Mouse (Mus musculus) liver, embryonic 13.5 days (tissue): Measurements from ENCODE around the gene Gcnt7. TPM values are rescaled to one million over a fixed set of nuclear protein-coding genes. Genes with fewer than 3 reads are reported as not detected.

Source experiments
- ATAC-seq: fragments of 200-750 bp; cut with Nextera tagmentation; 2 replicates; pipeline ENCODE4 v1.8.0; 2017; ENCODE audit warnings: low read depth, mild to moderate bottlenecking, moderate number of reproducible peaks, moderate library complexity
- DNase-seq: peaks from one replicate; pipeline ENCODE4 v3.0.0; 2022
- H3K27ac ChIP-seq: fragments of 300-500 bp; sonication (generic); 2 replicates; pipeline ENCODE4 v1.5.1; 2015; ENCODE audit warnings: moderate library complexity, mild to moderate bottlenecking, inconsistent platforms
- H3K27me3 ChIP-seq: fragments of 300-500 bp; sonication (generic); 2 replicates; pipeline ENCODE4 v1.6.1; 2015; ENCODE audit warnings: mild to moderate bottlenecking, inconsistent platforms
- H3K36me3 ChIP-seq: fragments of 300-500 bp; sonication (generic); 2 replicates; pipeline ENCODE4 v1.6.1; 2015; ENCODE audit warnings: mild to moderate bottlenecking, inconsistent platforms
- H3K4me1 ChIP-seq: fragments of 300-500 bp; sonication (generic); replicated peaks from 2 replicates; pipeline ENCODE4 v1.6.1; 2015; ENCODE audit warnings: inconsistent platforms
- H3K4me2 ChIP-seq: fragments of 300-500 bp; sonication (generic); 2 replicates; pipeline ENCODE4 v1.6.1; 2015; ENCODE audit warnings: inconsistent platforms, mild to moderate bottlenecking, moderate library complexity
- H3K4me3 ChIP-seq: fragments of 300-500 bp; sonication (generic); replicated peaks from 2 replicates; pipeline ENCODE4 v1.5.1; 2015; ENCODE audit warnings: mild to moderate bottlenecking, inconsistent platforms
- H3K9ac ChIP-seq: fragments of 300-500 bp; sonication (generic); 2 replicates; pipeline ENCODE4 v1.6.1; 2015; ENCODE audit warnings: mild to moderate bottlenecking, inconsistent platforms
- H3K9me3 ChIP-seq: fragments of 300-500 bp; sonication (generic); replicated peaks from 2 replicates; pipeline ENCODE4 v1.6.1; 2016; ENCODE audit warnings: inconsistent platforms
- WGBS: fragments of 180-500 bp; shearing (Covaris S2); methylation state at CpG from one replicate; pipeline ENCODE4 v1.1.7; 2015; ENCODE audit not compliant: insufficient replicate concordance; 5-methylcytosine and 5-hydroxymethylcytosine counted together
- polyA plus RNA-seq: library from polyadenylated mRNA; unstranded; fragments of >200 nt; fragmentation: Nextera tagmentation; extraction: Ambion mirVana; gene quantifications from 2 replicates; pipeline ENCODE4 v1.2.1, GENCODE M21; 2015

Gene Gcnt7
- polyA plus RNA-seq = 0.54 TPM in 2 replicates

DNA sequence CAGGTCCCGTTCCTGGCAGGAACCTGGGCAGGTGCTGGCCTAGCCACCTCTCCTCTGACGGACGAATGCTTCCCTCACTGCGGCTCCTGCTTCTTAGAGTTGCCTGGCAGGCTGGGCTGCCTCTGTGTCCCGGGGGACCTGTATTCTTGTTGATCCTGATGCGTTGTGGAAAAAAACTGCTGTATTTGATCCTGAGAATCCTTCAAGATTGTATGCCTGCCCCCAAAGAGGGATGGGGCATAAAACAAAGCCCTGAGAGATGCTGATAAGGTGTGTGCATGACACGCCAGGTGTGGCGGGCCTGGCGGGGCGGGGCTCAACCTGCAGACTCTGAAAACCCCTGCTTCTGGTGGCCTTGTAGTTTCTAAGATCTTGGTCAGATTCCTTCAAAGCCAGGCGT, at the start of gene Gcnt7:
Gcnt7 (minus strand) TSS at position 101 of the 400 bp plus-strand sequence.
- H3K27ac ChIP-seq = no peak within 1 kb of the TSS
- no peak for ATAC-seq
- H3K4me3 ChIP-seq = no peak within 1 kb of the TSS
- no peak within 1 kb of the TSS for H3K4me2 ChIP-seq
- H3K36me3 ChIP-seq = peaks cover 55% of the 10 kb centered on the region
- H3K9me3 ChIP-seq = no peaks in the 10 kb centered on the region
- H3K27me3 ChIP-seq = no peaks in the 10 kb centered on the region
- no peaks in the 10 kb centered on the region for H3K4me1 ChIP-seq
- no peak for DNase-seq
- 85% methylated on average over 11 of the region's 11 CpGs for WGBS
- H3K9ac ChIP-seq = no peak within 1 kb of the TSS

DNA sequence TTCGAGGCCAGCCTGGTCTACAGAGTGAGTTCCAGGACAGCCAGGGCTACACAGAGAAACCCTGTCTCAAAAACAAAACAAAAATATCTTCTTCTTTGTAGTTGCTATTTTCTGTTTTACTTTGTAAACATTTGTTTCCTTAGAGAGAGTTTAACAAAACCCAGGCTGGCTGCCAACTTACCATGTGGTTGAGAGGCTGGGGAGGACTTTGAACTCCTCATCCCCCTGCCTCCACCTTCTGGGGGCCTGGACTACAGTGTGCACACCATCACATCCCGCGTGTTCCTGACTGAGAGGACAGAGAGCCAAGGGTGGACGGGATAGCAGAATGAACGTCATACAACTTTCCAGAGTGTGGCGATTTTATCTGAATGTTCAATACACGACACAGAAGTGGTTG, 47.7 kb upstream of the Gcnt7 start:
- WGBS = 55% methylated on average over 7 of the region's 7 CpGs
- no peak overlapping the region for H3K9ac ChIP-seq

DNA sequence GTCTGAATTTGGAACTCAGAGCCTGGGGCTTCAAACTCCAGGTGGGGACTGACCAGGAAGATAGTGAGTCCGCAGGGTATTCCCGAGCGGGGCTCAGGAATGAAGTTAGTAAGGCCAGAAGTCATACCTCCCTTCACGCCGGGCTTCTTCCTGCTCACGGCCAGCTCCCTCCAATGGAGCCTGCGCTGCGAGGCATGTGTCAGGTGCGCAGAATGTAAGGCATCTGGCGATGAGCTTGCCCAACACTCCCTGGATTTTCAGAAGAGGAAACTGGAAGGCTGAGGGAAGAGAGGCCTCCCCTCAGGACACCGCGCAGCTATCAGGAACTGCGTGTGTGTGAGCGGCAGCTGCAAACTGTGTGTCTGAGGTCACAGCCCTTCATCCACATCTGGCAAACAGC, 43.8 kb upstream of the Gcnt7 start:
- no peaks in the 10 kb centered on the region for H3K27me3 ChIP-seq
- H3K4me3 ChIP-seq = no peak overlapping the region
- H3K4me1 ChIP-seq = peaks cover 8% of the 10 kb centered on the region
- no peak overlapping the region for H3K27ac ChIP-seq
- WGBS = 70% methylated on average over 14 of the region's 14 CpGs
- no peak overlapping the region for H3K4me2 ChIP-seq
- H3K36me3 ChIP-seq = no peaks in the 10 kb centered on the region
- ATAC-seq (no peak), DNase-seq (no peak)
- H3K9ac ChIP-seq = no peak overlapping the region
- H3K9me3 ChIP-seq = no peaks in the 10 kb centered on the region

More for the DNA sequence above, 47.7 kb upstream of the Gcnt7 start:
- Histone ChIP-seq H3K27me3 (no peaks in the 10 kb centered on the region), H3K9me3 (no peaks in the 10 kb centered on the region), H3K4me2 (no peak overlapping the region), H3K4me3 (no peak overlapping the region), H3K4me1 (peaks cover 5% of the 10 kb centered on the region; the same call in 1 of the 2 replicates), H3K27ac (no peak overlapping the region), H3K36me3 (no peaks in the 10 kb centered on the region)
- ATAC-seq = no peak
- no peak for DNase-seq

DNA sequence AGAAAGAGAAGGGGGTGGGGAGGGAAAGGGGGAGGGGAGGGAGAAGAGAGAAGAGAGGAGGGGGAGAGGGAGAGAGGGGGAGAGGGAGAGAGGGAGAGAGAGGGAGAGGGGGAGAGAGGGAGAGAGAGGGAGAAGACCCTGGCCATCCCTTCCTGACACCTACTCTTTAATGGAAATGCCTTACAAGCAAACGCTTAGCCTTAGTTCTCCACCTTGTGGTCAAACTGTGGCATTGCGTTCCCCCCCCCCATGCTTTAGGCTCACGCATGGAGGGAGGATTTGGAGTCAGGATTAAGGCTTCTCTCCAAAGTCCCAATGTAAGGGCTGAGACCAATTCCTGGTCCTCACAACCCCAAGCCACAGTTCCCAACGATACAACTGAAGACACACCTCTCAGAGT, 42.9 kb upstream of the Gcnt7 start:
- Histone ChIP-seq H3K9me3 (no peaks in the 10 kb centered on the region), H3K36me3 (no peaks in the 10 kb centered on the region), H3K27me3 (no peaks in the 10 kb centered on the region), H3K9ac (no peak overlapping the region), H3K4me1 (peaks cover 8% of the 10 kb centered on the region), H3K4me2 (no peak overlapping the region), H3K27ac (no peak overlapping the region), H3K4me3 (no peak overlapping the region)
- WGBS = 1% methylated on average over 4 of the region's 4 CpGs
- no peak for ATAC-seq
- no peak for DNase-seq

DNA sequence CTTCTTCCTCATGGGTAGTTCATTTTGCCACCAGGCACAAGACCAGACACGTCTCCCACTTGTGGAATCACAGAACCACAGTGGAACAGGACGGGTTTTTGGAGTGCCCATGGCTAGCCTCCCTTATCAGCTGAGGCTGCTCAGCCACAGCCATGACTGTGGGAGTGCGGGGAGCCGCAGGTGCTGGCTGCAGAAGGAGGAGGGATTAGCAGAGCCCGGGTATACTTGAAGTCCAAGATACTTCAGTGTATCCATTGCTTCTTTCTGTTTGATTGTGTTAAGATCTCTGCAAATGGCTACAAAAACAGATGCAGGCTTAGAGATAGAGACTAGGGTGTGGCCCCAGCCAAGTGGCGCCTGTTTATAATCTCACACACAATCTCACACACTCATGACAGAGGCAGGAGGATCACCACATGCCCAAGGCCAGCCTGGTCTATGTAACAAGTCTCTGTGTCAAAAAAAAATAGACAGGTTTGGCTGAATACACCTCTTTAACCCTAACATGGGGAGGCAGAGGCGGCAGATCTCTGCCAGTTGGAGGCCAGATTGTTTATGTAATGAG, 42.4 kb upstream of the Gcnt7 start:
- peaks cover 8% of the 10 kb centered on the region for H3K4me1 ChIP-seq
- H3K27ac ChIP-seq = no peak overlapping the region
- no peaks in the 10 kb centered on the region for H3K36me3 ChIP-seq
- H3K9ac ChIP-seq = no peak overlapping the region
- WGBS = 13% methylated on average over 7 of the region's 7 CpGs
- DNase-seq (no peak), ATAC-seq (peak; percentile 83)
- H3K4me2 ChIP-seq = no peak overlapping the region
- no peaks in the 10 kb centered on the region for H3K27me3 ChIP-seq
- H3K9me3 ChIP-seq = no peaks in the 10 kb centered on the region
- no peak overlapping the region for H3K4me3 ChIP-seq

GRCm38 (mm10) chr2:172498823-172499222, 40.4 kb upstream of the Gcnt7 start:
- H3K9ac ChIP-seq = no peak overlapping the region
- 49% methylated on average over 3 of the region's 3 CpGs for WGBS
- H3K27ac ChIP-seq = no peak overlapping the region
- H3K4me2 ChIP-seq = no peak overlapping the region
- no peak for ATAC-seq
- DNase-seq = no peak
- H3K9me3 ChIP-seq = no peaks in the 10 kb centered on the region
- H3K4me3 ChIP-seq = no peak overlapping the region
- H3K4me1 ChIP-seq = peaks cover 8% of the 10 kb centered on the region
- no peaks in the 10 kb centered on the region for H3K27me3 ChIP-seq
- H3K36me3 ChIP-seq = no peaks in the 10 kb centered on the region

GRCm38 (mm10) chr2:172496736-172497345, 38.4 kb upstream of the Gcnt7 start:
- Histone ChIP-seq H3K4me2 (no peak overlapping the region), H3K9me3 (no peaks in the 10 kb centered on the region), H3K36me3 (no peaks in the 10 kb centered on the region), H3K27me3 (no peaks in the 10 kb centered on the region), H3K9ac (no peak overlapping the region), H3K4me1 (peaks cover 8% of the 10 kb centered on the region), H3K4me3 (no peak overlapping the region), H3K27ac (no peak overlapping the region)
- ATAC-seq (no peak), DNase-seq (no peak)
- WGBS = 60% methylated on average over 8 of the region's 8 CpGs

- Histone ChIP-seq H3K4me2 (no peak overlapping the region), H3K9ac (no peak overlapping the region), H3K27ac (no peak overlapping the region), H3K36me3 (no peaks in the 10 kb centered on the region), H3K4me1 (no peaks in the 10 kb centered on the region), H3K9me3 (no peaks in the 10 kb centered on the region), H3K4me3 (no peak overlapping the region), H3K27me3 (no peaks in the 10 kb centered on the region)
- no peak for DNase-seq
- no peak for ATAC-seq
- 53% methylated on average over 12 of the region's 12 CpGs for WGBS
Measured at GRCm38 (mm10) chr2:172484696-172485370, 26.4 kb upstream of the Gcnt7 start.

DNA sequence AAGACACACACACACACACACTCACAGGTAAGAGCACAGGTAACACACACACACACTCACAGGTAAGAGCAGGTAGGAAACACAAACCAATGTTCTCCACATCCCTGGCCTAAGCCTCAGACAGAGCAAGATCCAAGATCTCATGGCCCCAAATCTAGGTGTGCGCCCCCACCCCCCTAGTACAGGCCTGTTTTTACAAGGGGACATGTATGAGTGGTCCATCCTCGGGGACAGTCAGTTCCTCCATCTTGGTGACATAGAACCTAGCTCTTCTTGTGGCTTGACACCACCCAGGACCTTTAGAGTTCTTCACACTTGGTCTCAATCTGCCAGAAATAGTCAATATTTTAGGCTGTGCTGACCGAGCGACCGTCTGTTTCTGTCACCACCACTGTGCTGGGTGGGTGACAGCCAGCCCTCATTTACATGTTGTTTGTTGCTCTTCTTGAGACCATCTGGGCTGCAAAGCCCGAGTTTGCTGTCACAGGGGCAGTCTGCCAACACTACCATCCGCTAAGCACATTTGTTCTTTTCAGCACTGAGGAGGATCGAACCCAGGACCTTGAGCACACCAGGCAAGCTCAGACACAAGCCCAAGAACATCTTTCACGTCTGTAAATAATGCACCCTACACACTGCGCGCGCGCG, 25.5 kb upstream of the Gcnt7 start:
- Histone ChIP-seq H3K4me2 (no peak overlapping the region), H3K4me3 (no peak overlapping the region), H3K27me3 (no peaks in the 10 kb centered on the region), H3K27ac (no peak overlapping the region), H3K9ac (no peak overlapping the region), H3K36me3 (no peaks in the 10 kb centered on the region), H3K4me1 (no peaks in the 10 kb centered on the region), H3K9me3 (no peaks in the 10 kb centered on the region)
- 73% methylated on average over 14 of the region's 14 CpGs for WGBS
- no peak for ATAC-seq
- no peak for DNase-seq

DNA sequence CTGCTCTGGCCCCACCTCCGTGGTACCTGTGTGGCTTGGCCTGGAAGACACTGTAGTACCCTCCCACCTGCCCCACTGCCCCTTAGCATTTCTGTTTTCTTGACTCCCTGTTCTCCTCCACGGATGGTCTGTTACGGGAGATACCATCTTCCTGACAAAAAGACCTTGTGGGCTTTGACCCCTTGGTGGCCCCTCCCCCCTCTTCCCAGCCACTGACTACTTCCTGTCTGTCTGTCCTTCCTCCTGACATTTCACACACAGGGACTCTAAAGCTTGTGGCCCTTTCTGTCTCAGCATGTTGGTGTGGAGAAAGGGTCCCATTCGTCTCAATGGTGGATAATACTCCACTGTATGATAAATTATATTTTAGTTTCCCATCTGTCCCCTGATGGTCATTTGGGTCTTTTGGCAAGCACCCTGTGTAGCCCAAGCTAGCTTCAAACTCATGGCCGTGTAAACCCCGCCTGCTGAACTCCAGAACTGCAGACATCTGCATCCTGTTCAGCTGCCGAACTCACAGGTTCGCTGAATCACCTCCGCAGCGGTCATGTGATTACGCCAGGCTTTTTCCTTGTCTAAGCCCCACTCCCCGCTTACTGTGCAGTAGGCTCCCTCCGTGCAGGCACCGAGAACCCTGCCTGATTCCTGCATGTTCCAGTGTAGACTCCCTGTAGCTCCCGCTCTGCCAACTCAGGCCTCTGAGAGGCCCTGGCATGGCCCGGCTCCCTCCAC, 23.4 kb upstream of the Gcnt7 start:
- Histone ChIP-seq H3K27ac (no peak overlapping the region), H3K4me2 (no peak overlapping the region), H3K4me1 (0 out of 2 replicates have a peak, but pooled peaks cover 3% of the 10 kb centered on the region), H3K36me3 (no peaks in the 10 kb centered on the region), H3K9me3 (no peaks in the 10 kb centered on the region), H3K27me3 (no peaks in the 10 kb centered on the region), H3K9ac (no peak overlapping the region), H3K4me3 (no peak overlapping the region)
- DNase-seq = no peak
- ATAC-seq = no peak
- WGBS = 52% methylated on average over 16 of the region's 16 CpGs

- Histone ChIP-seq H3K36me3 (no peaks in the 10 kb centered on the region), H3K27ac (no peak overlapping the region), H3K4me3 (no peak overlapping the region), H3K4me1 (0 out of 2 replicates have a peak, but pooled peaks cover 6% of the 10 kb centered on the region), H3K27me3 (no peaks in the 10 kb centered on the region), H3K9ac (no peak overlapping the region), H3K9me3 (no peaks in the 10 kb centered on the region), H3K4me2 (no peak overlapping the region)
- no peak for ATAC-seq
- DNase-seq = no peak
- 48% methylated on average over 7 of the region's 7 CpGs for WGBS
Measured at GRCm38 (mm10) chr2:172480296-172480695, 21.9 kb upstream of the Gcnt7 start.
